Mouse (Mus musculus): ENCODE results near the gene Golgb1.

DNA sequence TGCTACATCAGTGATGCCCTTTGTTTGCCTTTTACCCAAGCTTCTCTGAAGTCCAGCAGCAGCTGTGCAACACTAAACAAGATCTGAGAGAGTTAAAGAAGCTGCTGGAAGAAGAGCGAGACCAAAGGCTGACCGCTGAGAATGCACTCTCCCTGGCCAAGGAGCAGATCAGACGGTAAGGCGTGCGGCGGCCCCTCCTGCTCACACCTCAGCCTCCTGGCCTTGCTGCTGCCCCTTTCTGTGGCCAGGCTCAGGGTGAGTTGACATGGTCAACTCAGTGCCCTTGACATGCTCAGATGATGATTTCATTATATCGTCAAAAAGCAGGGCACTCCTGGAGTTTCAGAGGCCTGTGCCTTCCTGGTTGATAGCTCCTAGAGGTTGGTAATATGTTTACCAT lies 54.3 kb downstream of the Golgb1 start:
- TF ChIP-seq CTCF (IDR thresholded peaks at IDR 0.05; ENCODE audit: low read depth): no peak
- TF ChIP-seq EP300 (IDR thresholded peaks at IDR 0.05; ENCODE audit: low read depth): no peak

Data from heart, postnatal 0 days (tissue).